In genomic region chr7:89266017-89266760, GRCm38 (mm10) we compare ENCODE assay signal across 25 mouse cellular contexts.
DNase-seq lines count a peak whose midpoint lies in the region; ATAC-seq lines count a peak whose summit lies in the region.
"Had no signal": no experiment of that assay in that cellular context is flagged by ENCODE, and none has a peak within 500 bp of the region (broad histone marks: within the 10 kb centered on the region; RNA-seq: fewer than 3 reads in every experiment).

No protein-coding gene starts in this region.

- H3K27ac ChIP-seq in heart, embryonic 10.5 days: no peak overlapping the region
- H3K27ac ChIP-seq in kidney, embryonic 15.5 days: 0 out of 2 replicates have a peak overlapping the region, but pooled peaks have one; percentile 19
- H3K27ac ChIP-seq: embryonic facial prominence, embryonic 15.5 days; forebrain, embryonic 10.5 days; hindbrain, embryonic 15.5 days; intestine, embryonic 15.5 days; limb, embryonic 13.5 days; liver, embryonic 13.5 days; stomach, postnatal 0 days had no signal

- no peaks in the 10 kb centered on the region for H3K9me3 ChIP-seq in heart, embryonic 10.5 days
- no peaks in the 10 kb centered on the region for H3K9me3 ChIP-seq in kidney, embryonic 15.5 days (replicated peaks)
- H3K9me3 ChIP-seq: embryonic facial prominence, embryonic 15.5 days; forebrain, embryonic 10.5 days; hindbrain, embryonic 15.5 days; intestine, embryonic 15.5 days; limb, embryonic 13.5 days; liver, embryonic 13.5 days had no signal

- peaks cover 8% of the 10 kb centered on the region; the same call in 1 of the 2 replicates for H3K4me1 ChIP-seq in heart, embryonic 10.5 days
- H3K4me1 ChIP-seq in kidney, embryonic 15.5 days: peaks cover 5% of the 10 kb centered on the region; the same call in 1 of the 2 replicates
- H3K4me1 ChIP-seq: embryonic facial prominence, embryonic 15.5 days; forebrain, embryonic 10.5 days; hindbrain, embryonic 15.5 days; intestine, embryonic 15.5 days; liver, embryonic 13.5 days had no signal

- DNase-seq in heart, adult 11 months: peak; percentile 94
- DNase-seq in heart, embryonic 10.5 days (ENCODE audit: low spot score): no peak
- DNase-seq in kidney, postnatal 25 days: no peak
- DNase-seq in lung, postnatal 14 days: peak; percentile 17
- DNase-seq in lung, postnatal 25 days (ENCODE audit: low spot score): no peak
- DNase-seq in retina, postnatal 1 day: peak; percentile 2
- no peak for DNase-seq in embryo, embryonic 10 days (ENCODE audit: low spot score)
- DNase-seq: adrenal gland, postnatal 36 days; cerebellum, adult 18-20 months; cerebellum, postnatal 25 days; gastrocnemius, postnatal 25 days; heart, postnatal 14 days; liver, embryonic 13.5 days; lung, embryonic 14.5 days; midbrain, embryonic 14.5 days; right cerebral cortex, postnatal 4 days; thymus, postnatal 14 days had no signal

- H3K4me3 ChIP-seq in heart, embryonic 10.5 days: no peak overlapping the region
- H3K4me3 ChIP-seq in kidney, embryonic 15.5 days (replicated peaks): no peak overlapping the region
- H3K4me3 ChIP-seq: embryonic facial prominence, embryonic 15.5 days; forebrain, embryonic 10.5 days; hindbrain, embryonic 15.5 days; intestine, embryonic 15.5 days; limb, embryonic 13.5 days; liver, embryonic 13.5 days had no signal

- 84% methylated on average over 7 of the region's 7 CpGs for WGBS in heart, embryonic 10.5 days
- WGBS in kidney, embryonic 15.5 days: 66% methylated on average over 7 of the region's 7 CpGs

- H3K4me2 ChIP-seq in kidney, embryonic 15.5 days: no peak overlapping the region
- H3K4me2 ChIP-seq: embryonic facial prominence, embryonic 15.5 days; hindbrain, embryonic 15.5 days; intestine, embryonic 15.5 days; limb, embryonic 13.5 days; liver, embryonic 13.5 days; lung, embryonic 14.5 days had no signal

- H3K27me3 ChIP-seq in heart, embryonic 10.5 days (ENCODE audit: insufficient read depth, poor library complexity, severe bottlenecking): no peaks in the 10 kb centered on the region
- H3K27me3 ChIP-seq in kidney, embryonic 15.5 days: no peaks in the 10 kb centered on the region
- H3K27me3 ChIP-seq: CH12.LX; embryonic facial prominence, embryonic 15.5 days; hindbrain, embryonic 15.5 days; intestine, embryonic 15.5 days; limb, embryonic 13.5 days; liver, embryonic 13.5 days had no signal

- ATAC-seq in kidney, embryonic 15.5 days (replicated peaks; ENCODE audit: low FRiP score): no peak; the same call in 1 of the 2 replicates
- ATAC-seq: intestine, embryonic 15.5 days had no signal

- peaks cover 3% of the 10 kb centered on the region; the same call in 1 of the 2 replicates for H3K36me3 ChIP-seq in heart, embryonic 10.5 days
- H3K36me3 ChIP-seq in kidney, embryonic 15.5 days: peaks cover 5% of the 10 kb centered on the region; the same call in 1 of the 2 replicates
- H3K36me3 ChIP-seq: embryonic facial prominence, embryonic 15.5 days; forebrain, embryonic 10.5 days; hindbrain, embryonic 15.5 days; intestine, embryonic 15.5 days; liver, embryonic 13.5 days had no signal

- H3K9ac ChIP-seq in kidney, embryonic 15.5 days: no peak overlapping the region
- H3K9ac ChIP-seq: embryonic facial prominence, embryonic 15.5 days; hindbrain, embryonic 15.5 days; intestine, embryonic 15.5 days; limb, embryonic 13.5 days; liver, embryonic 13.5 days; lung, embryonic 14.5 days had no signal

Comparison
In these comparisons a context has a peak if more than half of its experiments do, and no peak if none do; other contexts are left out.
1. DNase-seq: peak in heart, adult 11 months (single experiment), lung, postnatal 14 days (single experiment) and retina, postnatal 1 day (single experiment); none in heart, embryonic 10.5 days (single experiment), kidney, postnatal 25 days (0 of 2), lung, postnatal 25 days (single experiment) and embryo, embryonic 10 days (single experiment).